Mouse (Mus musculus) cortical plate, adult 2 months (tissue): ENCODE measurements around the gene Kpna7.

Source experiments
- CTCF ChIP-seq: fragments of 200-500 bp; IDR thresholded peaks from 2 replicates; pipeline ENCODE4 v1.5.1; 2011; ENCODE audit warnings: mild to moderate bottlenecking, control low read depth, low read length; ENCODE audit not compliant: insufficient read depth; ENCODE audit errors: extremely low read depth
- POLR2A ChIP-seq: fragments of 200-500 bp; IDR thresholded peaks from 2 replicates; pipeline ENCODE4 v1.6.1; 2011; ENCODE audit warnings: mild to moderate bottlenecking, low read length, control low read depth; ENCODE audit not compliant: insufficient read depth; ENCODE audit errors: extremely low read depth

DNA sequence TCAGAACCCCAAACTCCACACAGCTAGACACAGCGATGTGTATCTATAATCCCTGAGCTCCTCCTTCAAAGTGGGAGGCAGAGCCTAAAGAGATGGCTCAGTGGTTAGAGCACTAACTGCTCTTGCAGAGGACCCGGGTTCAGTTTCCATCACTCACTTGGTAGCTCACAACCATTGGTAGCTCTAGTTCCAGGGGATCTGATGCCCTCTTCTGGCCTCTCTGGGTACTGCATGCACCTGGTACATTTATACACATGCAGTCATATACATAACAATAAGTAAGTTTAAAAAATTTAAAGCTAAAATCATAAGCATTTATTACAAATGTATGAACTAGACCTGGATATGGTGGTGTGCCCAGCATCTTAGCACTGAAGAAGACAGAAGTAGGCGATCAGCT, 100.6 kb downstream of the Kpna7 start:
- no peak for TF ChIP-seq CTCF
- no peak for TF ChIP-seq POLR2A
